Mouse (Mus musculus): ENCODE measurements around the gene Pkn2.

The Pkn2 gene

GRCm38 (mm10) chr3:142881872-142882623 is at the start of gene Pkn2:
Gene Pkn2, minus strand, starts transcription at chr3:142882004.
- peak; percentile 99 for DNase-seq (ENCODE audit: low spot score)

- no peak for DNase-seq (ENCODE audit: low spot score)
Measured at GRCm38 (mm10) chr3:142929906-142930305, 48.1 kb upstream of the Pkn2 start.

GRCm38 (mm10) chr3:142927311-142927710 is 45.5 kb upstream of the Pkn2 start:
- DNase-seq (ENCODE audit: low spot score) = no peak

GRCm38 (mm10) chr3:142924831-142925348 is 43.1 kb upstream of the Pkn2 start:
- no peak for DNase-seq (ENCODE audit: low spot score)

GRCm38 (mm10) chr3:142919070-142919469 is 37.3 kb upstream of the Pkn2 start:
- DNase-seq (ENCODE audit: low spot score) = no peak

GRCm38 (mm10) chr3:142917760-142918439 is 36.1 kb upstream of the Pkn2 start:
- peak; percentile 31 for DNase-seq (ENCODE audit: low spot score)

GRCm38 (mm10) chr3:142917171-142917570 is 35.4 kb upstream of the Pkn2 start:
- DNase-seq (ENCODE audit: low spot score) = no peak

GRCm38 (mm10) chr3:142913295-142913694 is 31.5 kb upstream of the Pkn2 start:
- DNase-seq (ENCODE audit: low spot score) = no peak

GRCm38 (mm10) chr3:142899683-142900082 is 17.9 kb upstream of the Pkn2 start:
- DNase-seq (ENCODE audit: low spot score) = no peak

GRCm38 (mm10) chr3:142898949-142899396 is 17.2 kb upstream of the Pkn2 start:
- no peak for DNase-seq (ENCODE audit: low spot score)

GRCm38 (mm10) chr3:142890442-142890841 is 8.6 kb upstream of the Pkn2 start:
- DNase-seq (ENCODE audit: low spot score) = no peak

- no peak for DNase-seq (ENCODE audit: low spot score)
Measured at GRCm38 (mm10) chr3:142886963-142887362, 5.2 kb upstream of the Pkn2 start.

GRCm38 (mm10) chr3:142884594-142884993 is 2.8 kb upstream of the Pkn2 start:
- no peak for DNase-seq (ENCODE audit: low spot score)

- DNase-seq (ENCODE audit: low spot score) = no peak
Measured at GRCm38 (mm10) chr3:142881589-142881871, 274 bp downstream of the Pkn2 start.

GRCm38 (mm10) chr3:142880790-142881588 is 815 bp downstream of the Pkn2 start:
- DNase-seq (ENCODE audit: low spot score) = peak; percentile 27

- no peak for DNase-seq (ENCODE audit: low spot score)
Measured at GRCm38 (mm10) chr3:142863236-142863635, 18.6 kb downstream of the Pkn2 start.

- DNase-seq (ENCODE audit: low spot score) = no peak
Measured at GRCm38 (mm10) chr3:142856832-142857231, 25.0 kb downstream of the Pkn2 start.

- DNase-seq (ENCODE audit: low spot score) = no peak
Measured at GRCm38 (mm10) chr3:142855961-142856472, 25.8 kb downstream of the Pkn2 start.

GRCm38 (mm10) chr3:142852911-142853310 is 28.9 kb downstream of the Pkn2 start:
- no peak for DNase-seq (ENCODE audit: low spot score)

GRCm38 (mm10) chr3:142851631-142852030 is 30.2 kb downstream of the Pkn2 start:
- DNase-seq (ENCODE audit: low spot score) = no peak

GRCm38 (mm10) chr3:142839961-142840360 is 41.8 kb downstream of the Pkn2 start:
- DNase-seq (ENCODE audit: low spot score) = no peak

- no peak for DNase-seq (ENCODE audit: low spot score)
Measured at GRCm38 (mm10) chr3:142834761-142835160, 47.0 kb downstream of the Pkn2 start.
